Mouse (Mus musculus) granulocyte monocyte progenitor cell, adult 5-6 weeks (primary cell): ENCODE measurements around the gene Ppp1r3g. TPM values are rescaled to one million over a fixed set of nuclear protein-coding genes. Genes with fewer than 3 reads are reported as not detected.

Source experiments
- ATAC-seq: replicated peaks from 2 replicates; pipeline ENCODE4 v1.8.0; 2016; ENCODE audit warnings: mild to moderate bottlenecking, moderate TSS enrichment, inconsistent platforms; ENCODE audit not compliant: poor library complexity, severe bottlenecking
- total RNA-seq, 2 experiments: library from RNA; stranded (forward) in 1 of 2; stranded (reverse) in 1 of 2; fragments of 200-712, 200-1000 nt in 1 of 2; fragments of >200 nt in 1 of 2; fragmentation: Nextera tagmentation in 1 of 2; gene quantifications; 2 replicates each; pipeline ENCODE4 v1.2.3; 2014 to 2017

The Ppp1r3g gene
- total RNA-seq (2014; fragmentation: Nextera tagmentation) = not detected in 2 replicates
- total RNA-seq (2017) = not detected in 2 replicates

GRCm38 (mm10) chr13:35958539-35958938, at the start of gene Ppp1r3g:
TSS of gene Ppp1r3g (plus strand) at chr13:35958839.
- ATAC-seq = no peak

GRCm38 (mm10) chr13:35911476-35911875, 47.2 kb upstream of the Ppp1r3g start:
- no peak for ATAC-seq

- no peak for ATAC-seq
Measured at GRCm38 (mm10) chr13:35937991-35938390, 20.6 kb upstream of the Ppp1r3g start.

GRCm38 (mm10) chr13:35939871-35940665, 18.6 kb upstream of the Ppp1r3g start:
- ATAC-seq = no peak

- ATAC-seq = peak; percentile 87
Measured at GRCm38 (mm10) chr13:35940934-35941333, 17.7 kb upstream of the Ppp1r3g start.

- no peak for ATAC-seq
Measured at GRCm38 (mm10) chr13:35946659-35947353, 11.8 kb upstream of the Ppp1r3g start.

GRCm38 (mm10) chr13:35947354-35948000, 11.2 kb upstream of the Ppp1r3g start:
- peak; percentile 45 for ATAC-seq

- peak; percentile 79 for ATAC-seq
Measured at GRCm38 (mm10) chr13:35949814-35950455, 8.7 kb upstream of the Ppp1r3g start.

GRCm38 (mm10) chr13:35959391-35960067, 890 bp downstream of the Ppp1r3g start:
- no peak for ATAC-seq

GRCm38 (mm10) chr13:35963583-35963982, 4.9 kb downstream of the Ppp1r3g start:
- ATAC-seq = no peak

- no peak for ATAC-seq
Measured at GRCm38 (mm10) chr13:35967690-35968089, 9.1 kb downstream of the Ppp1r3g start.

GRCm38 (mm10) chr13:35968131-35968718, 9.6 kb downstream of the Ppp1r3g start:
- 0 out of 2 replicates have a peak, but pooled peaks have one; percentile 9 for ATAC-seq

GRCm38 (mm10) chr13:35968719-35969430, 10.2 kb downstream of the Ppp1r3g start:
- ATAC-seq = peak; percentile 55

GRCm38 (mm10) chr13:35969431-35969721, 10.7 kb downstream of the Ppp1r3g start:
- ATAC-seq = peak; percentile 9; the same call in 1 of the 2 replicates

- ATAC-seq = no peak
Measured at GRCm38 (mm10) chr13:35969829-35970228, 11.2 kb downstream of the Ppp1r3g start.

- no peak for ATAC-seq
Measured at GRCm38 (mm10) chr13:35976912-35977311, 18.3 kb downstream of the Ppp1r3g start.

- no peak for ATAC-seq
Measured at GRCm38 (mm10) chr13:35980471-35980870, 21.8 kb downstream of the Ppp1r3g start.

- no peak for ATAC-seq
Measured at GRCm38 (mm10) chr13:35982985-35983384, 24.3 kb downstream of the Ppp1r3g start.

- ATAC-seq = no peak
Measured at GRCm38 (mm10) chr13:35989329-35989728, 30.7 kb downstream of the Ppp1r3g start.
